Mouse (Mus musculus) ES-E14 (cell line): ENCODE measurements around the gene Akap1.

ENCODE experiments used
- MAFK ChIP-seq: IDR thresholded peaks from 2 replicates; pipeline ENCODE4 v1.6.1; 2014; ENCODE audit warnings: mild to moderate bottlenecking, low read depth, low read length, inconsistent platforms; ENCODE audit not compliant: insufficient read depth
- ZC3H11A ChIP-seq: IDR thresholded peaks from 2 replicates; pipeline ENCODE4 v1.6.1; 2012; ENCODE audit warnings: low read depth, mild to moderate bottlenecking, inconsistent platforms, low read length, borderline replicate concordance
- ZNF384 ChIP-seq: IDR thresholded peaks from 2 replicates; pipeline ENCODE4 v1.6.1; 2012; ENCODE audit warnings: low read depth, low read length, inconsistent platforms

GRCm38 (mm10) chr11:88909388-88910036 lies 45.1 kb upstream of the Akap1 start:
- TF ChIP-seq ZC3H11A (no peak), ZNF384 (no peak), MAFK (no peak)
